Mouse (Mus musculus) adrenal gland, adult (tissue): ENCODE data around the gene Rreb1.

Experiments used
- DNase-seq, 2 experiments: peaks; one replicate each; pipeline ENCODE4 v3.0.0; 2022 to 2023; ENCODE audit warnings: low spot score in 1 of 2; ENCODE audit not compliant: inconsistent age in 2 of 2

Rreb1 gene

DNA sequence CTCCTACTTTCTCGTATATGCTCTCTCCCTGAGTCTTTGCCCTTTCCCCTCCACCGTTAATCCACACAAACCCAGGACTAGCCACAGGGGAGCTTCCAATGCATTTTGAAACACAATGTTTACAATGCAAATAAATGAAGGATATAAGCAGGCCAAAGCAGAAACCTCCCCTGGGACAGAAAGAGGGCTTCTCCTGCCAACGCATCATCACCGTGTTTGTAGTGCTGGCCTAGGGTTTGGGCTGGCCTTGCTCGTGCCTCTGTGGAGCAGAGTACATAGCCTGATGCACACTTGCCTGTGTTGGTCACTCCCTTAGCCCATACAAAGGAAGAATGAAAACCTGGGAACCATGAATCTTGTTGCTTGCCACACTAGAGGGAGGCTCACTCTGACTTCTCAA lies 162.4 kb downstream of the Rreb1 start:
- peak in 1 of 2 experiments; percentile 51 for DNase-seq

DNA sequence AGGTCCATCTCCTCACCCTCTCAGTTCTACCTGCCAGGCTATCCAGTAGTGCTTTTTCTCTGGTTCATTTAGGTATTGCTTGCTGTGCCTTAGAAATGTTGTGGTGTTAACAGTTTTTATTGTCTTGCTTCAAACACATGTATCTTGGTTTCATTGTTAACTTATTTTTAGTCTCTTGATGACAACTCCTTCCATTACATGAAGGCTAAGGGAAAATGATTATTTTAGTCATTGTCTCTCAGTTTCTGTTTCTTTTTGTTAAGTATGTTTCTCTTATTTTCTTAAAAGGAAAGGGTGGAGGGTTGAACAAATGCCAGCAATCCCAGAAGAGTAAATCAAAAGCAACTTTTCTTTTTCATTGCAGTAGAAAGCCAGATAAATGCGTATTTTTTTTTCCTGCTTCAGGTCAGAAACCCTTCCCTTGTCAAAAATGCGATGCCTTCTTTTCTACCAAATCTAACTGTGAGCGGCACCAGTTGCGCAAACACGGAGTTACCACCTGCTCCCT lies 163.0 kb downstream of the Rreb1 start:
- no peak for DNase-seq

DNA sequence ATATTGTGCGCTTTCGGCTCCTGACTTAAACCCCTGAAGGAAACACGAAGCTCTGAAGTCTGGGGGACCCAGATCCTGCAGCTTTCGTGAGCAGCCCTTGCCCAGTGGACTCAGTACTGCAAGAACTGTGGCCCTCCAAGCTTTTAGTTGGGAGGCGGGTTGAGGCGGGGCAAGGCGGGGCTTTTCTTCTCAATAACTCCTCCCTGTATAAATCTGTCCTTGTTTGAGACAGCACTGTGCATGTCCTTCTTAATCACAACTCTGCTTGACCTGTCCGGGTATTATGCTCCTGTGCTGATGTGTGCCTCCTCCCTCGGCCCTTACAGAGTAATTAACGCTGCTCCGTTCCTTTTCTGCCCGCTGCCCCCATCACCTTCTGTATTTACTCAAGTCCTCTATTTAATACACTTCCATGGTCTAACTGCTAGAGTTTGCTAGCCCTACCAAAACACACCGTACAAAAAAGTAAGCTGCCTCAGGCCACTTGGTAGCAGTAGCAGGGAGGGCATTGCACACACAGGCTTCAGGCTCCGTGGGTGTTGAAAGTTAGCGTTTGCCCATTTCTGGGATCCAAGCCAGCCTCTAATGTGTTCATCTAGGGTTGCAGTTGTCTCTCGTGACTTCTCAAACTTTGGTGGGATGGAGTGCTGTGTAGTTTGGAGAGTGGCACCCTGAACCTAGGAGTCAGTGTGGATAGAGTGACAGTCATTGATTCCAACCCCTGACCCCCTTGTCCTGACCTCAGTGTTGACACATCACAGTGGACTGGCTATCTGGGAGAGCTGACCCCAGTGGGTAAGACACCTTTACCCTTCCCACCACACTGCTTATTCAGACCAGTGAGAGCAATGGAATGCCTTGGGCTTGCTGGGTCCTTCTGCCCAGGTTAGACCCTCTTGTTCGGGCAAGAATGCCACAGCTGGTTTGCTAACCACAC lies 164.0 kb downstream of the Rreb1 start:
- DNase-seq, result peak; percentile 48 to 81

DNA sequence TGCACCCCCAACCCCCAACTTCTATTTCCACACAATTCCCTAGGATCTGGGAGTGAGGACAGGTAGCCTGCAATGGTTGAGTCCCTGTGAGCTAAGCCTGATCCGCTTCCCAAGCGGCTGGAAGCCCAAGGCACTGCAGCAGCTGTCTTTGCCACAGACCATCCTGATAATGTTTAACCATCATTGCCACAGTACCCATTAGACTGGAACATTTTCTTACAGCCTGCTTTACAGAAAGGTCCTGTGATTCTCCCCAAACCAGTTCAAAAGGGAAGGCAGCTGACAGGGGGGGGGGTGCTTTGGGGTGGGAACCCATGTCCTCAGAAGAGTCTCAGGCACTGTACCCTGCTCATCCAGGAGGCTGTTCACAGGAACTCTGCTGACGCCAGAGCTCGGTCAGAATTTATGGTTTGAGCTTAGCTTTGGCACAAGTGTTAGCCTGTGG lies 164.7 kb downstream of the Rreb1 start:
- peak in 1 of 2 experiments; percentile 31 for DNase-seq

DNA sequence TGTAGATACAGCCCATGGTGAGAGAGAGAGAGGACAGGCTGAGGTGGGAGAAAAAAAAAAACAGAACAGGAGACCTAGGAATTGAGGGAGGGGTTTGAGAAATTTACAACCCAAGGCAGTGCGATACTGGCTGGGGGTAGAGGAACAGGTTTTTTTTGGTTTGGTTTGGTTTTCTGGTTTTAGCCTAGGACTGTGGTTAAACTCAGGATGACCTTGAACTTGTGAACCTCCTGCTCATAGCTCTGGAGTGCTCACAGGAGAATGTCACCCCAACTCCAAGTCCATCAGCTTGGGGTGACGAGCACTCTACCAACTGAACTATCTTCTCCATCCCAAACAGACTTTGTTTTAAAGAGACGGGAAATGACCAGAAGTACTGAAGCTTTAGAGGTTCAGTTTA lies 165.3 kb downstream of the Rreb1 start:
- DNase-seq, result peak in 1 of 2 experiments; percentile 36

DNA sequence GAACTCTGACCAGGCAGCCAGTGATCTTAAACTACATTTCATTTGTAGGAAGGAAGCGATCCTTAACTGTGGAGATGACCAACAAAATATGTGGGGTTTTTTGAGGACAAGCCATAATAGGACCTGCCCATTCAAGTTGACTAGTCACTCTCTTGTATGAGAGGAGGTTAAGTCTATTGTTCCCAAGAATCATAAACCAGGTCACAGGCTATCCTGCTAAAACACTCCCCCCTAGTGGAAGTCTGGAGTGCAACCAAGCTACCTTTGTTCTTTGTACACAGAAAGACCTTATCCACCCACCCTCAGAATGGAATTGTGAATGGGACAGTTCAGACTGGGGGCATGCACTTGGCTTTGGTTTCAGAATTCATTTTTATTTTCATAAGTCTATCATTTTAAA lies 166.1 kb downstream of the Rreb1 start:
- DNase-seq, result peak in 1 of 2 experiments; percentile 80

DNA sequence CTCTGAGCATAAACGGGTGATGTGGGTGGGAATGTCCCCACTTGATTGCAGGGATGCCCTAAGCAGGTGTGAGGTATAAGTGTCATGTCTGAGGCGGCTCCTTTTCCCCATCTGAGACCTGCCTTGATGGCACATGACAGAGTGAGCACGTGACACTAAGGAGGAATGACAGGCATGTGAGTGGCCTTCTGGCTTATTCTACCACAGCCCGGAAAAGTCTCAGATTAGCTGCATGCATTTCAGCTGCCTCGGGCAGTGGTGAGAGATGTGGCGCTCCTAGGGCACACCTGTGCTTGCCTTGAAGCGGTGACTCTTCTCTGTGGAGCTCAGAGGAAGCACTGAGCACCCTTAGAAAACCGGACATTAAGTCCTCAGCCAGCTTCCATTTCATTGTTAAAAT lies 167.2 kb downstream of the Rreb1 start:
- DNase-seq, result no peak

DNA sequence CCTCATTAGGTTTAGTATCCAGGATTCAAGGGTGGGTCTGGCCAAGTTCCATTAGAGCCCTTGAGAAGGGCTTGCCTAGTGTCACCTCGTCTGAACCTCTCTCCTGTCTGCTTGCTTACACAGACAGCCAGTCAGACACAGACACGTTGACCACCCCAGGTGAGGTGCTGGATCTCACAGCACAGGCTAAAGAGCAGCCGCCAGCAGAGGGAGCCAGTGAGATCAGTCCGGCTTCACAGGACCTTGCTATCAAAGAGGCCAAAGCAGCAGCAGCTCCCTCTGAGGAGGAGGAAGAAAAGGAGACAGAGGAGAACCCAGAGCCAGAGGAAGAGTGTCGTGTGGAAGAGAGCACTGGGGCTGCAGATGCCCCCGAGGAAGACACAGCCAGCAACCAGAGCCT lies 168.5 kb downstream of the Rreb1 start:
- DNase-seq, result peak; percentile 75 to 93

DNA sequence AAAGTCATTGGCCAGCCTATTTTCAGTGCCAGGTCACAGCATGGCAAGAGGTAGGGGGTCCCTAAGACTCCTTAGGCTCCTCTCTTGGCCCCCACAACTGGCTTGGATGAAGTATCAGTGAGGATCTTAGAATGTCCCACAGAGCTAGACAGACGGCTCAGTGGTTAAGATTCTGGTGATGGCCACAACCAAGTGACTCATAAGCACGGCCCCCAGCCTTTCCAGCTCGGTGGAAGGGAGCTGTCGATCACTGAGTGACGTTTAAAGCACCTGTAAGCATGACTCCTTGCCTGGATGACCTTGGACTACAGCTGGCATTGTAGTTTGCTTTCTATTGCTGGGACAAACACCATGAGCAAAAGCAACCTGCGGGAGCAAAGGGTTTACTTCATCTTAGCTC lies 174.8 kb downstream of the Rreb1 start:
- peak in 1 of 2 experiments; percentile 54 for DNase-seq

DNA sequence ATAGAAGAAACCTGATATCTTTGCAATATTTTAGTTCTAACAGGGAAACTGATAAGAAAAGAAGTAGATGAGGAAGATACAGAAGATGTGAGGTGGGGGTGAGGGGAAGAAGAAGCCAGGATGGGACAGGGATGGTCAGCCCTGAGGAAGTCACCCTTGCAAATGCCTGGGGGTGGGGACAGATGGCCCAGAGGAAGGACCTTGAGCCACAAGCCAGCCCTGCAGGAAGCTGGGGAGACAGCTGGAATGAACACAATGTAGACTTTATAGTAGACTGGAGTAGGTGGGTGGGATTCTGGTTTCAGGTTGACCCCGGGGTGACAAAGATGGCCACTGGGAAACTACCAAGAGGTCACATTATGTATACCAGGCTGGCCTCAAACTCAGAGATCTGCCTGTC lies 176.1 kb downstream of the Rreb1 start:
- peak in 1 of 2 experiments; percentile 34 for DNase-seq

DNA sequence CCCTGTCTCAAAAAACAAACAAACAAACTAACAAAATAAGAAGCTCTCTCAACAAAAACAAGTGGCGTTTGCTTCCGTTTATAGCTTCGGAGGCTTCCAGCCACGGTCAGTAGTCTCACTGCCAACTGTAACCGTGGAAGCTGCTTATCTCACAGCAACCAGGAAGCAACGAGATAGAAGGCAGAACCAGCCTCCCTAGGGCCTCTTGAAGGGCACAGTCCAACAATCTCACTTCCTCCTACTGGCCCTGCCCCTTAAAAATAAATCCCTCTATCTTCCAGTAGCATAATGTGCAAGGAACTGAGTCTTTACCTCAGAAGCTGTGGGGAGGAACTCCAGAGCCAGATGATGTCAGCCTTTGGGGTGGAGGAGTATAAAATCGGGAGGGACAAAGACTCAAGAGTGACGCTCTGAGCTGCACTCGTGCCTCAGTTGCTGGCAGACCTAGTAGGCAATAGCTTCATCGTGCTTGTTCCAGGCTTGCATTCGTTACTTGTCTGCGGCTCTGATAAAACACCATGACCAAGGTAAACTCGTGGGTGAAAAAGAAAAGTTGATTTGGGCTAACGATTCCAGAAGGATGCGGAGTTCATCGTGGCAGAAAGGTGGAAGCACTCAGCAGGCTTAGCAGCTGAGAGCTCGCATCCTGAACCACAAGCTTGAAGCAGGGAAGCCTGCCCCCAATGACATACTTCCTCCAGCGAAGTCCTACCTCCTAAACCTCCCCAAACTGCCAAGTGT lies 180.5 kb downstream of the Rreb1 start:
- DNase-seq, result no peak

DNA sequence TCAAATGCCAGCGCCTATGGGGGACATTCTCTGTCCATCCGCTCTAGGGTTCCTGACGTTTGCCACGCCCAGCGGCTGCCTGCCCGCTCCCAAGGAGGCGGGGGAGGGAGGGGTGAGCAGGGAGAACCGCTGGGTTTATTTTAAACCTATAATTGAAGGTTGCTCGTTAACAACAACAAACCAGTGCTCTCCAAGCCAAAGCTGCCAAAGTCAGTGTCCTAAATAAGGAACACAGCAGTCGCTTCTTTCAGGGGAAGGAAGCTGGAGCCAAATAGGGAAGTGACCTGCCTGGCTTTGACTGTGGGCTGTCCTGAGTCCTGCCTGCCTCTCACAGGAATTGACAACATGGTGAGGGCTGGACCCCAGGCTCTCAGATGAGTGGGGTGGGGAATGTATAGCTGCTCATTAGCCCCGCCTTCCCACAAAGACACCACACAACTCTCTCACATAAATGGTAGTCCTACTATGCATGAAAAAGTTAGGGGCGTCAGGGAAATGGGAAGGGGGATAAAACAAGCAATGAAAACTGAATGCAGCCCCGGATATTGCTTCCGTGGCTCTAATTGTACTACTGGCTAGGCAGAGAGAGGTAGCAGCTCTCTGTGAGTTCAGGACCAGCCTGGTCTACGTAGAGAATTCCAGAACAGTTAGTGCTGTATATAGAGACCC lies 181.2 kb downstream of the Rreb1 start:
- DNase-seq, result no peak

DNA sequence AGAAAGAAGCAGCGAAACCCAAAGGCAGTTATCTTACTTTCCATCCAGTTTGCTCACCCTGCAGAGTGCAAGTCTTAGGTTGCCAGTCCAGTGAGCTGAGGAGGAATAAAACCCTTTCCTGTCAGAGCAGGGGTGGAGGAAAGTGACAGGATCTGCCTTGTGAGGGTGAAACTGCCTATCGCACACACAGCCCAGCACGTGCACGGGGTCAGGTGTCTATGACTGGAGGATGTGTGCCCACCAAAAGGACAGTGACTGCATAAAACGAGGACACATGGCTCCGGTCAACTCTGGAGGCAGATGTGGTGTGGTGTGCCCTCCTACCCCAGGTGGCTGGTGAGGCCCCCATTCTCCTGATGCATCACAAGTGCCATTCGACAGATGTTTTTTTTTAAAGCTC lies 181.7 kb downstream of the Rreb1 start:
- no peak for DNase-seq

DNA sequence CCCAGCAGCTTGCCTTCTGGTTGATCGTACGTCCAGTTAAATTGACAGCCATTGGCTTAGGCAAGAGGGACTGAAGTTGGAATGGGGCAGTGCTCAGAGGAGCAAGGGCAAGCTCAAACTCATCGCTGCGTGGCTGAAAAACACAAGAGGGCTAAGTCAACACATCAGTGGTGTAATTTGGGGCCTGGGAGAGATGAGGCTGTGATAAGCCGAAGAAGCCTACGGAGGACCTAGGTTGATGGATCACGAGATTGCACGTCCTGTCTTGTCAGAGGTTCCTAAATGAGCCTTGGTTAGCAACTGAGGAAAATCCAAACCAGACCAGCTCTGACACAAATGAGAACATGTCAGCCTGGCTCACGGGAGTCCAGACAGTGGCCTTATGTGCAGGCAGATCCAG lies 184.3 kb downstream of the Rreb1 start:
- no peak for DNase-seq

DNA sequence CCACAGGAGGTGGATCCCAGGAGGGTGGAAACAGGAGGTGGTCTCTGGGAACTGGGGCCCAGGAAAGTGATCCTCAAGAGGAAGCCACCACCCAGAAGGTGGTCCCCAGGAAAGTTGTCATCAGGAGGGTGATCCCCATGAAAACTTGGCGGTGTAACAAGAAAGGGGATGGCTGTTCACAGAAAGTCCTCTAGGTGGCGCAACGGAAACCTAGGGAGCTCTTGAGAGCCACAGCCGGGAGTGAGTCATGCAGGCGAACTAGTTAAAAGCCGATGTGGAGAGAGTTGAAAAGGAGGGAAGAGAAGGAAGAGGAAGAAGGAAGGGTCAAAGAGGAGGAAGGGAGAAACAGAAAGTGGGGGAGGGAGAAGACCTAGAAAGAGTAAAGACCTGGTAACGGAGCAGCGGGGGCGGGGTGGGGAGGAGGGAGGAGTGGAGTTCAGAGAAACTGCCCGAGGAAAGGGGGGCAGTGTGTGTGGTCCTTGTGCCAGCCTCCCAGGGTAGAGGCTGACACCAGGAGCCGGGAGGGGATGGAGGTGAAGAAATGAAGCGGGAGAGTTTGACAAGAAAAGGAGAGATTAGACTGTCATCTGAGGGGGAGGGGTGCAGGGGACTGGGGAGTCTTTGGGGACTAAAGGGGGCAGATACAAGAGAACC lies 185.3 kb downstream of the Rreb1 start:
- peak; percentile 79 to 93 for DNase-seq

DNA sequence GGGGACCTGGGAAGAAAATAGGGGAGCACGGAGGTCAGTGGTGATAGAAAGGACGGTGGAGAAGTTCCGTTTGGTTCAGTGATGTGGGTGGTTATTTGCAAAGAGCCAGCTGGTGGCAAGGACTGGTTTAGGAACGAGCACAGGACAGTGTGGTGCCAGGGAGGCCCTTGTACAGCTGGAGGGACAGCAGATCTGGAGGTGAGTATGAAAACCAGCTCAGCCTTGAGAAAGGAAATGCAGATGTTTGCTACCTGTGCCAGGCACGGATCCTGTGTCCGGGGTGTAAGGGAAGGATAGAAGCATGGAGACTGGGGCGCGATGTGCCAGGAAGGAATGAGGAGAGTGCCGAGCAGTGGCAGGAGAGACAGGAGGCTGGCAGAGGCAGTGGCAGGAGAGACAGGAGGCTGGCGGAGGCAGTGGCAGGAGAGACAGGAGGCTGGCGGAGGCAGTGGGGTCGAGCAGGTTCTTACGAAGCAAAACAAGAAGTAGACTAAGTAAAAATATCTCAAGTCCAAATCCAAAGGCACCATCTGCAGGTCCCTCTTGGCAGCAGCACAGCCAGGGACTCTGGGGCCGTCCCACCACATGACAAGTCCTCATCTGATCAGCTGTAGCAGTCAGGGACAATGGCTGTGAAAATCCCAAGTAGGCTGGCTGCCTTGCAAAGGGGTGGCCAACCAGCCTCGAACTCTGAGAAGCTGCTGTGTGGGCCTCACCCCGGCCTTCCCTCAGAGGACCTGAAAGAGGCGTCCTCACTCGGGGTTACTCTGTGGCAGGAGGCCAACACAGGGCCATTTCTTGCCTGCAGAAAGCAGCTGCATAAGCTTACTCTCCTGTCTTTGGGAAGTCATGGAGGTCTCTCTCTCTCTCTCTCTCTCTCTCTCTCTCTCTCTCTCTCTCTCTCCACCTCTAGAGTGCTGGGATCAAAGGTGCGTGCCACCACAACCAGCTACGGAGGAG lies 186.2 kb downstream of the Rreb1 start:
- DNase-seq, result no peak

DNA sequence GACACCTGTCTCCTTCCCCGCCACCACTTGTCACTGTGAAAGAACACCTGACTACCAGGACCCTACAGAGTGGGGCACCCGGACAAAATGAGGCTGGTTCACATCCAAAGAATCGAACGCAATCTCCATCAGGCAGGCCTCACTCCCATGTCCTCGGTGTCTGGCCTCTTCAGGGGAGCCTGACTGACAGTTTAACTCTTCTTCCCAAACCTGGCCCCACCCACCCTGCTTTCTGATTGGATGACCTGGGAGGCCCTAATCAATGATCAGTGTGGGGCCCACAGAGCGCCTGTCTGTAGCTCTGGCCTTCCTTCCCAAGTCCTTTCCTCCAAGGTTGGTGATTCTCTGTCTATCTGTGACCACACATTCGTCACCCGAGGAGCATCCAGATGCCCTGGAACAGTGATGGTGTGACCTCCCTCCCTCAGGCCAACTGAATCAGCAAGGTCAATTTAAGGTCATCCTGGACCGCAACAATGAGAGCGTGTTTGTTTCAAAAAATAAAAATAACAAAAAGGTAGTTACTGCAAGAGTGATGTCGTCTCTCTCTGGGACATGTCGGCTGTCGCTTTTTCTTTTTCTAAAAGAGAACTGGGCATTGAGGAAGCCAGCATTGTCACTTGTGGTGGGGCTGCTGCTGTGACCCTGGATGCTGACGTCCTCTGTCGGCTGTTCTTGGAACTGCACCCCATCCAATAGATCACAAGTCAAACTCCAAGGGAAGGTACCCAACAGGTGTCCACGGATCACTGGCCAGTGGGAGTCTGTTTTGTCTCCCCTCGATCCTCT lies 187.1 kb downstream of the Rreb1 start:
- DNase-seq, result no peak

DNA sequence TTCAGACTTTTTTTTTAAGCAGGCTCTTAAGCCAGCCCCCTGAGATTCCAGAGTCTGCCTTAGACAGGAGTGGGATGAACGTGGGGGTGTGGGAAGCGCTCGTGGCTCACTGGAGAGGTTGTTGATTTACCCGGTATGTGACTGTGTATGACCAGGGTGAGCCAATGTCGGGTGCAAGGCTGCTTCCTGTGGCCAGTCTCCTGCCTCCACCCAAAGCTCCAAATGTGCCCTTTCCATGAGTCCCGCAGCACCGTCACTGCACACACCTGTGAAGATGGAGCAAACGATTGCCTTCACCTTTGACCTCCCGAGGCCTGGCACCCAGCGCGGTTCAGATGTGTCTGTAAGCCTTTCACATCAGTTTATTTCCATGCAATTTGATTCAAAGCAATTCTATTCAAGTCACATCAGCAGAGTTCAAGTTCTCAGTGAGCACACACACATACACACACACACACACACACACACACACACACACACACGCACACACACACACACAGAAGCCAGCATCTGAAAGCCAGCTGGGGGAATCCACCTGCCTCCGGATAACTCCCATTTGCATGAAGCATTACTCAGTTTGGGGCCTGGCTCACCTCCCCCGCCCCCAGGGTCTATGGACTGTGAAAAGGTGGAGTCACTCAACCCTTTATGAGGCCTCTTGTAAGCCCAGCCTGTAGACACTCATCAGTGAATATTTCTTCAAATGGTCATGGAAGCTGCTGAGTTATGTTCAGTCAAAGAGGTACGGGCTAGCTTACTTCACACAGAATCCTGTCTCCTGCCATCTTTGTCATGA lies 188.3 kb downstream of the Rreb1 start:
- no peak for DNase-seq
